Mouse (Mus musculus) layer of hippocampus, postnatal 14 days (tissue): ENCODE data around the gene Rfpl4b. TPM values are rescaled to one million over a fixed set of nuclear protein-coding genes. Genes with fewer than 3 reads are reported as not detected.
A peak's percentile ranks its signal among the peaks of the same experiment; 100 is the strongest.
"Not testable (repeated sequence)": the region's sequence is repeated elsewhere in the genome, so short reads cannot be mapped to it uniquely, and the experiment has no call there.

Experiments
- DNase-seq, 2 experiments: peaks; one replicate each; pipeline ENCODE4 v3.0.0; 2021 to 2022; ENCODE audit warnings: low spot score in 2 of 2, mixed read lengths in 1 of 2
- long read RNA-seq, 2 experiments: library from polyadenylated mRNA; stranded (forward); transcript quantifications; one replicate each; pipeline ENCODE4 v2.0.0; 2021
- total RNA-seq, 2 experiments: library from RNA; stranded (reverse); gene quantifications; 2 replicates each; pipeline ENCODE4 v1.2.3; 2021

Gene Rfpl4b
- not detected for total RNA-seq
- long read RNA-seq, experiment 1: 0 reads
- long read RNA-seq, experiment 2: 0 reads

DNA sequence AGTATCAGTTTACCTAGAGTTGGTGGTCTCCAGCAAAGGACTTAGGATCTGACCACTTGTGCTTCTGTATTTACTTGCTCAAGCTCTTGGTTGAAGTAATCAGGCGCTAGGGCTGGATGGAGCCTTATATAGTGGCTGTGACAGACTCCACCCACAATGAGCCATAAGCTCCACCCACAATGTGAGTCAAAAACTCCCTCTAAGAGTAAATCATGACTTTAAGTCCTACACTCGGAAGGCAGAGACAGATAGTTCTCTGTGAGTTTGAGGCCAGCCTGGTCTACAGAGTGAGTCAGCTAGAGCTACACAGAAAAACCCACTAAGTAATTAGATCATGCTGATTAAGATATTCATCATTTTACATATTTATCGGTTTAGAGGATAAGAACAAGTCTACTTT is at the start of gene Rfpl4b:
Gene Rfpl4b, minus strand, starts transcription at position 101 of the 400 bp plus-strand sequence.
- no peak for DNase-seq

DNA sequence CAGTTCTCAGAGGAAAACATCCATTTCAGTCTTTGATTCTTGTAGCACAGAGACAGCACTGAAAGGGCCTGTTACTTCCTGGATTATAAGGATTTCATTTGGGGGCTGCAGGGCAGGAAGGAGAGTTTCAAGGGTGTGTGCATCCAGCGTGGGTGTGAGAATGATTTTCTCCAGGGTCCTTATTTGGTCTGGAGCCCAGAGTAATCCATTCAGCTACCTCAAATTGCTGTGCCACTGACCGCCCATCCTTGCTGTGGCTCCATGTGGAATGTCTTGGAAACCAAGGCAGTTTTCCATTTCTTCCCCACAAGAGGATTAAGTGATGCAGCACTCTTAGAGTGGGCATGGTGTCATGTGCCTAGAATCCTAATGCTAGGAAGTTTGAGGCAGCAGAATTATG is 33.6 kb upstream of the Rfpl4b start:
- no peak for DNase-seq

DNA sequence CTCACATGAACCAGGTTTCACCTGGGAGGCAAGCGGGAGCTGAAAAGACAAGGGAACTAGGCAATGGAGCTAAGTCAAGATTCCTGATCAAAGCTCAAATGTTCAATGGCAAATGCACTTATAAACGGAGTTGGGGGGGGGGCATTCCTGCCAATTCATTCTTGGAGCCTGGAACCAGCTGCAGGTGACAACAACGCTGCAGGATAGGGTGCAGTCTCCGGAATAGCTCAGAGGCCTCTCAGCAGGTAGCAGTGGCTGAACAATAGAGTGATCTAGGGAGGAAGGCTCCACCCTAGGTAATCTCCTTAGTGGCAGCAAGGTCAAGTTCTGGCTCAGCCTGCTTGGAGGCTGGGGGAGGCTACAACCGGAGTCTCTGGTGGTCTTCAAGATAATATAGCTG is 28.4 kb upstream of the Rfpl4b start:
- DNase-seq: not testable (repeated sequence)

DNA sequence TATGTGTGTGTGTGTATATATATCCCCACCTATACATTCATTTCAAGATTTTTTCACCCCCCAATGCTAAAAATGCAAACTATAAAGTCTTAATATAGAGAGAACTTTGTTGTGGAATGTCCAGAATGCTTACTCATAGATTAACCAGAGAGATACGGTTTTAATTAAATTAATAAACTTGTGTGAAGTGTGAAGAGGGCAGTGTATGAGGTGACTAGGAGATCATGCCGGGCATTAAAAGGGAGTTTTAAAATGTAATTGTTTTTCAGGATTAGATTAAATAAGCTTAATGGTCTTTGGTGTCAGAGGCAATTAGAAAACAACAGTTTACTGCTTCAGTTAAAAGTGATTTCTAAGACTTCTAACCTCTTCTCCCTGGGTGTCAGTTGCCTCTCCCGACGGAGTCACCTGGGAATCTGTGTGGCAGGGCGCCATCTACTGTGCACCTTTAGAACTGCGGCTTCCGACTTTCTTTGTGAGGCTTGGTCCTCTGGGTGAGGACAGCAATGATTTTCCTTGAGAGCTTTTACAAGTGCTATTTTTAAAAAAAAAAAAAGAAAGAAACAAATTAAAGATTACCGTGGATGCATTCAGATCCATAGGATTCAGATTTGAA is 27.4 kb upstream of the Rfpl4b start:
- peak; percentile 66 to 76 for DNase-seq

DNA sequence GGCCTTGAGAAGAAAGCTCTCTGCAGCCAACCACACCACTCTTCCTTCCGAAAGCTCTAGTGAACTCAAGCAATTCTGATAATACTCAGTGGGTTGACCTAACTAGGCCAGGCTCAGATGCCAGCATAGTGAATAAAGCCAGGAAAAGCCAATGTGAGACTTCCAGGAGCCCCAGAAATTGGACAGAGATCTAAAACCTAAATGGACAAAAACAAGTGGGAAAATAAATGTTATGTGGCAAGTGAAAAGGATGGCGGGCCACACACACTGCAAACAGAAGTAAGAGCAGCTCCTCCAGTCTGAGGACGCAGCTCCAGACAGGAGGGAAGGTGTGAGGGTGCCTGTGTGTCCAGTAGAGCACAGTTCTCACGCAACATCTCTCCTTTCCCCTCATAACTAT is 26.7 kb upstream of the Rfpl4b start:
- DNase-seq: peak in 1 of 2 experiments; percentile 13

DNA sequence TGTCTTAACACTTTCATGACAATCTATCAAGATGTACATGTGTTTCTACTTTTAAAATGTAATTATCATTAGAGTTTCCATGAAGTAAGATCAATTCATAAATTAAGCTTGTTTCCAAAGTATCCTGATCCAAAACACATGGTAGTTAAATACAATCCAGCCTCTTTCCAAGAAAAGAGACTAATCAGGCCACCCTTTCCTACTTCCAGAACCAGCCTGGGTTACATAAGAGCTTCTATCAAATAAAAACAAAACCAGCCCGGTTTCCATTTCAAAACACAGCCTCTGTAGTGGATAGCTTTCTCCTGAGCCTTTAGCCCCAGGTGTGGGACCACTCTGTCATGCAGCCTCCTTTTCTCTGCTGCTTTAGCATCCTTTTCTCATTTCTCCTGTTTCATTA is 2.2 kb upstream of the Rfpl4b start:
- no peak for DNase-seq

DNA sequence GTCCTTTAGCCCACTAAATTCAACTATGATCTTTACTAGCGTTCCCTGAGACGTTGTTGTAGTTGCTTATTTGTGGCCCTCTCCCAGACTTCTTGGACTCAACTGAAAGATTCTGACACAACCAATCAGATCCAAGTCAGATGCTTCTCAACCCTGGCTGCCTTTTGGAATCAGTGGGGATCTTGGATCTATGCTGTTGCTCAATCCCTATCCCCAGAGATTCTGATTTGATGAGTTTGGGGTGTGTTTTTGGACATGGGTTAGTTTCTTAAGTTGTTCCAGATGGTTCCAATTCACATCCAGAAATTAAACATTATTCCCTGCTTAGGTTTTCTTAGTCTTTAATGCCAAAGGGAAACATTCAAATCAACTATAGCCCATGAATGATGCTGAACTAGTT is 15.5 kb downstream of the Rfpl4b start:
- DNase-seq: no peak

DNA sequence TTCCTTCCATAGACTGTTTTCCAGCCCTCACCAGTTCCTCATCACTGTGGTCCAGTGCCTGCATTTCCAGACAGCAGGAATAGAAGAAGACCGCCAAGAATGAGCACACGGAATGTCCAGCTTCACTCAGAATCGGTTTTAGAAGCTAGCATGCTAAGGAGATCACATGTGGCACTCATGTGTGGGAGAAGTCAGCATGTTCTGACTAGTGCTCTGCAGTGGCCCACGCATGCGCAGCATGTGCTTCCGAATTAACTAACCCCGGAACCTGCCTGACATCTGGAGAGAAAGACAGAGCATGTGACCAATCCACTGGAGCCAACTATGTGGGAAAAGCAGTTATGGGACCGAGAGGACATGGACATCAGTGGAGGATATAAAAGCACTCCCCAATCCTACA is 17.5 kb downstream of the Rfpl4b start:
- DNase-seq: no peak

DNA sequence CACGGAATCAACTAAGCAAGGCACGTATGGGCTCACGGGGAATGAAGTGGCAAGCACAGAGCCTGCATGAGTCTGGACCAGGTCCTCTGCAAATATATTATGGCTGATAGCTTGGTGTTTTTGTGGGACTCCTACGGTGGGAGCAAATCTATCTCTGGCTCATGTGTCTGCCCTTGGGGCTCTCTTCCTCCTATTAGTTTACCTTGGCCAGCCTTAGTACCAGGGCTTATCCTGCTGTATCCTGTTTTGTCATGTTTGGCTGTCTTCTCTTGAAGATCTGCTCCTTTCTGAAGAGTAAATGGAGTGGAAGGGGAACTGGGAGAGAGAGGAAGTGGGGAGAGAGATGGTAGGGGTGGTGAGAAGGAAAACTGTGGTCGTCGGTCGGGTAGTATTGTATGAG is 18.3 kb downstream of the Rfpl4b start:
- DNase-seq: no peak

DNA sequence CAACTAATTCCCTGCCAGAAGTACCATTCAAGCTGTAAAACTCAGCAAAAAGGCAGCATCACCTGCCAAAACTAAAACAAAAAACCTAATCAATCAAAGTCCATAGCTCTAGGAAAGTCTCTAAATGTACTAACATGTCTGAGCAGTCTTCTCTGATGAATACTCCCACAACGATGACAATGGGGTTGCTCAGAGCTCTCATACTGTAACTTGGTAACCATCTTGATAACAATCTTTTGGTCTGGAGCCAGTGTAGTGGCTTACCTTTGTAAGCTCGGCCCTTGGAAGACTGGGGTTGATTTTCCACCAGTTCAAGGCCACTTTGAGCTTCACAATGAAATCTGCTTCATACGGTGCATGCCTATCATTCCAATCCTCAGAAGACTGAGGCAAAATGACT is 33.0 kb downstream of the Rfpl4b start:
- DNase-seq: no peak

Other genes with a start within 250 kb of the Rfpl4b start
- 10 to 100 TPM; 11.4 to 14.5 TPM for gene Lama4, start 143.7 kb upstream of the Rfpl4b start, total RNA-seq